Mouse (Mus musculus): Measurements from ENCODE around the gene Sfpq. TPM values are rescaled to one million over a fixed set of nuclear protein-coding genes. Genes with fewer than 3 reads are reported as not detected.

Gene Sfpq
- polyA plus RNA-seq, 1 experiment, result 22.2 TPM

DNA sequence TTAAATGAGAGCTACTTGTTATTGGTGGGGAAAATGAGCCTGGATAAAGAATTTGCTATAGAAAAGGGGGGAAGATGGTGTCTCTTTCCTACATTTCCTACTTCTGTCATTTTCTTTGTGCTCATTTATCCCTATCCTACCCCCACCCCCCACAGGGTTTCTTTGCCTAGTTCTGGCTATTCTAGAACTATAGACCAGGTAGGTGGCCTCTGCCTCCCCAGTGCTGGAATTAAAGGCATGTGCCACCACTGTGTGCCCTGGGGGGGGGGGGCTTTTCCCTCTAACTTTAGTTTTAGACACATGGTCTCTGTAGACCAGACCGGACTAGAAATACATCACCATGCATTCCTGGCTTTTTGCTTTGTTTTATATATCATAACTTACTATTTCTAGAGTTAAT is 3.1 kb downstream of the Sfpq start:
- TF ChIP-seq GATA1 (IDR thresholded peaks at IDR 0.05; ENCODE audit: low read length), result no peak
- no peak for TF ChIP-seq TAL1 (IDR thresholded peaks at IDR 0.05; ENCODE audit: low read length)
- Histone ChIP-seq H3K36me3 (ENCODE audit: control insufficient read depth) (peaks cover 71% of the 10 kb centered on the region), H3K27me3 (ENCODE audit: control insufficient read depth) (no peaks in the 10 kb centered on the region), H3K9me3 (ENCODE audit: control insufficient read depth, low read length) (no peaks in the 10 kb centered on the region), H3K4me1 (ENCODE audit: control insufficient read depth) (peaks cover 48% of the 10 kb centered on the region), H3K4me3 (replicated peaks) (peak overlapping the region; percentile 99)

GRCm38 (mm10) chr4:127026826-127027225 is 5.7 kb downstream of the Sfpq start:
- Histone ChIP-seq H3K9me3 (ENCODE audit: control insufficient read depth, low read length) (no peaks in the 10 kb centered on the region), H3K4me1 (ENCODE audit: control insufficient read depth) (peaks cover 34% of the 10 kb centered on the region), H3K4me3 (replicated peaks) (no peak overlapping the region), H3K36me3 (ENCODE audit: control insufficient read depth) (peaks cover 97% of the 10 kb centered on the region), H3K27me3 (ENCODE audit: control insufficient read depth) (no peaks in the 10 kb centered on the region)
- TF ChIP-seq GATA1 (IDR thresholded peaks at IDR 0.05; ENCODE audit: low read length), result no peak
- no peak for TF ChIP-seq TAL1 (IDR thresholded peaks at IDR 0.05; ENCODE audit: low read length)

DNA sequence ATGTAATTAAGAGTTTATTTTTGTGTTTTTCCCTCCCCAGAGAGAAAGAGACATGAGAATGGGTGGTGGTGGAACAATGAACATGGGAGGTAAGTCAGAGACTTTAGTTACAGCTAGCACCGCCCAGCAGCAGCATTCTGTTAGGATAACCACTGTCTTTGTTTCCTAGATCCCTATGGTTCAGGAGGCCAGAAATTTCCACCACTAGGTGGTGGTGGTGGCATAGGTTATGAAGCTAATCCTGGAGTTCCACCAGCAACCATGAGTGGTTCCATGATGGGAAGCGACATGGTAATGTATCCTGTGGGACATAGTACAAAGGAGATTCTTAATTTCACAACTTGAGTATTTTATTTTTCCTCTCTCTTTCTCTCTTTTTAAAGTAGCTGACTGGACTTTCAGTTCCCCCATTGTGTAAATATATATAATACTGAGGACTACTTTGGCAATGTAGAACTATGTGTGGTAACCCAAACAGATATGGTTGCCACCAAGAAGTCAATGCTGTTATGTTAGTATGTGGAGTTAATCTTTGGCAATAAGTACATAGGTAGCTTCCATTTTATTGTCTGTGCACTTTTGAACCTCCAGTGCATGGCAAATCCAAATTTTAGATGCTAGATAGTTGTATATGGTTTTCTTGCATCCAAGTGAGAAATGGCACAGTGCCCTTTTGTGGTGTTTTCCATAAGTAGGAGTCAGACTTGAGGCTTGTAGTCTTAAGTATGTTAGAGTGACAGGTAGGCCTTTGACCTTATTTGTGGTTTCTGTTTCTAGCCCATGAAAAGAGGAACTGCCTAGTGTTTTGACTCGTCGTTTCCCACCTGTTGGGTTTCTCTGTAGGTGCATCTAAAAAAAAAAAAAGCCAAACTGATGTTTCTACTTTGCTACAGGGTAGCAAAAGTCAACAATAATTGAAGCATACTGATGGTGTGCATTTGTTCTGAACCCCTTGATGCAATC is 6.4 kb downstream of the Sfpq start:
- Histone ChIP-seq H3K36me3 (ENCODE audit: control insufficient read depth) (peaks cover 100% of the 10 kb centered on the region), H3K27me3 (ENCODE audit: control insufficient read depth) (no peaks in the 10 kb centered on the region), H3K4me3 (replicated peaks) (no peak overlapping the region), H3K4me1 (ENCODE audit: control insufficient read depth) (peaks cover 35% of the 10 kb centered on the region), H3K9me3 (ENCODE audit: control insufficient read depth, low read length) (no peaks in the 10 kb centered on the region)
- TF ChIP-seq TAL1 (IDR thresholded peaks at IDR 0.05; ENCODE audit: low read length), result no peak
- TF ChIP-seq GATA1 (IDR thresholded peaks at IDR 0.05; ENCODE audit: low read length), result no peak

- Histone ChIP-seq H3K27me3 (ENCODE audit: control insufficient read depth) (no peaks in the 10 kb centered on the region), H3K9me3 (ENCODE audit: control insufficient read depth, low read length) (no peaks in the 10 kb centered on the region), H3K4me3 (replicated peaks) (no peak overlapping the region), H3K4me1 (ENCODE audit: control insufficient read depth) (peaks cover 2% of the 10 kb centered on the region), H3K36me3 (ENCODE audit: control insufficient read depth) (peaks cover 98% of the 10 kb centered on the region)
- no peak for TF ChIP-seq TAL1 (IDR thresholded peaks at IDR 0.05; ENCODE audit: low read length)
- no peak for TF ChIP-seq GATA1 (IDR thresholded peaks at IDR 0.05; ENCODE audit: low read length)
Observed at GRCm38 (mm10) chr4:127037158-127037557, 16.0 kb downstream of the Sfpq start.

DNA sequence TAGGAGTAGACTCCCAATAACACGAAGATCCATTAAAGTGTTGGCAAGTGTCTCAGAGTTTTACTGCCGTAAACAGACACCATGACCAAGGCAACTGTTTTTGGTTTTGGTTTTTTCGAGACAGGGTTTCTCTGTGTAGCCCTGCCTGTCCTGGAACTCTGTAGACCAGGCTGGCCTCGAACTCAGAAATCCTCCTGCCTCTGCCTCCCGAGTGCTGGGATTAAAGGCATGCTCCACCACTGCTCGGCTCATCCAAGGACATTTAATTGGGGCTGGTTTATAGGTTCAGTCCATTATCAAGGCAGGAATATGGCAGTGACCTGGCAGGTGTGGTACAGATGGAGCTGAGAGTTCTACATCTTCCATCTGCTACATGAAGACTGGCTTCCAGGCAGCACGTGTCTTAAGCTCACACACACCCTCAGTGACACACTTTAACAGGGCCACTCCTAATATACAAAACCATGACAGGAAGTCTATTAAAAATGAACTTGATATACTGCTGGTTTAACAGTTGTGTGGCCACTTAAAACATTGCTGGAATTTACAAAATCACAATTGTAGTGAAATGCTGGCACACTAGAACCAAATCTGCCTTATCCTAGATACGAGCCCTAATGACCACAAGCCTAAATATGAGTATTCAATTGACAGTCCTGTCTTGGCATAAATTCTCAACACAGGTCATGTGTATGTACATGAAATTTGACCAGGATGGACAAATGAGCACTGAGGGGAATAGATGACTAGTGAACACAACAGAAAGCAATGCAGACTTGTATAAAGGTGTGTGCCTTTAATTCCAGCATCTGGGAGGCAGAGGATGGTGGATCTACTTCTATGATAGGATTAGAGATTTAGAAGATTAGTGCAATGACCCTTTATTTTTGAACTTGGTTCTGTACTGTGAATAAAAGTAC is 17.0 kb downstream of the Sfpq start:
- Histone ChIP-seq H3K9me3 (ENCODE audit: control insufficient read depth, low read length) (no peaks in the 10 kb centered on the region), H3K4me3 (replicated peaks) (no peak overlapping the region), H3K27me3 (ENCODE audit: control insufficient read depth) (no peaks in the 10 kb centered on the region), H3K4me1 (ENCODE audit: control insufficient read depth) (no peaks in the 10 kb centered on the region), H3K36me3 (ENCODE audit: control insufficient read depth) (peaks cover 96% of the 10 kb centered on the region)
- TF ChIP-seq GATA1 (IDR thresholded peaks at IDR 0.05; ENCODE audit: low read length) (no peak), TAL1 (IDR thresholded peaks at IDR 0.05; ENCODE audit: low read length) (no peak)

DNA sequence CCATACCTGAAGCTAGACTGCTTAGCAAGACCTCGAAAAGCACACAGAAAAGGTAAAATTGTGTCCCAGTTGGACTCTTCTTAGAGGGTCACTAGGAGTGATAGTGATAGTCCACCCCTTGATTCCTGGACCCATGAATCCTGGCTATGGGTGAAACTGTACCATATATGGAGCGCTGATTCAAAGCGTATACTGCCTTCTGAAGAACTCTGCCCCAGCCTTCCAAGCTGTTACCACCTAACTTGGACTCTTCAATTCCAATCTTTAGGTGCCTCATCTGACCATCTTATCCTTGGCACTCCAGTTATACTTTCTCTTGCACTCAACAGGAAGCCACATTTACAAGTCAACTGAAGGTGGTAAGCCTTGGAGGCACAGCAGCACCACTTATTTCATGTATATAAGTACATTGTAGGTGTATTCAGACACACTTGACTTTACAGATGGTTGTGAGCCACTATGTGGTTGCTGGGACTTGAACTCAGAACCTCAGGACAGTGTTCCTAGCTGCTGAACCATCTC is 17.8 kb downstream of the Sfpq start:
- no peaks in the 10 kb centered on the region for H3K9me3 ChIP-seq (ENCODE audit: control insufficient read depth, low read length)
- peaks cover 92% of the 10 kb centered on the region for H3K36me3 ChIP-seq (ENCODE audit: control insufficient read depth)
- no peak overlapping the region for H3K4me3 ChIP-seq (replicated peaks)
- no peaks in the 10 kb centered on the region for H3K27me3 ChIP-seq (ENCODE audit: control insufficient read depth)
- H3K4me1 ChIP-seq (ENCODE audit: control insufficient read depth), result no peaks in the 10 kb centered on the region
- TF ChIP-seq GATA1 (IDR thresholded peaks at IDR 0.05; ENCODE audit: low read length), result no peak

DNA sequence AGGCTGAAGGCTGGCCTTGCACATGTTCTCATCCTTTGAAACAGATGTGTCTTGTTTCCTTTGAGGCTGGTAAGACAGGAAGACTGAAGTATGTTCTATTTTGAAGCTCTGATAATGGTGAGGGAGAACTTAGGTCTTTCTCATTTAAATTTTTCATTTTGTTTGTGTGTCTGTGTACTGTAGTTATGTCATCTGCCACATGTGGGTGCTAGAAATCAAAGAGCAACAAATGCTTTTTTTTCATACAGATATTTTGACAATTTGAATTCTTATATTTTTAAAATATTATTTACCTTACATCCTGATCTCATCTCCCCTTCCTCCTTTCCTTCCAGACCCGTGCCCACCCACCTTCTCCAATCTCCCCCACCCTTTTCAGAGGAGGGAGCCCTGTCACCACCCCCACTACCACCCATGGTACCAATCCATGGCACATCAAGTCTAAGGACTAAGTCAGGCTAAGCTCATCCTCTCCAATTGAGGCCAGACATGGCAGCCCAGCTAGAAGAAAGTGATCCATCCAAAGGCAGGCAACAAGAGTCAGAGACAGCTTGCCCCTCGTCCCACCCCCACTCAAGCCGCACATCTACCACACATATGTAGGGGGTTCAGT is 18.9 kb downstream of the Sfpq start:
- no peak overlapping the region for H3K4me3 ChIP-seq (replicated peaks)
- no peaks in the 10 kb centered on the region for H3K27me3 ChIP-seq (ENCODE audit: control insufficient read depth)
- no peaks in the 10 kb centered on the region for H3K9me3 ChIP-seq (ENCODE audit: control insufficient read depth, low read length)
- TF ChIP-seq GATA1 (IDR thresholded peaks at IDR 0.05; ENCODE audit: low read length) (no peak), TAL1 (IDR thresholded peaks at IDR 0.05; ENCODE audit: low read length) (no peak)
- H3K36me3 ChIP-seq (ENCODE audit: control insufficient read depth), result peaks cover 92% of the 10 kb centered on the region
- no peaks in the 10 kb centered on the region for H3K4me1 ChIP-seq (ENCODE audit: control insufficient read depth)

DNA sequence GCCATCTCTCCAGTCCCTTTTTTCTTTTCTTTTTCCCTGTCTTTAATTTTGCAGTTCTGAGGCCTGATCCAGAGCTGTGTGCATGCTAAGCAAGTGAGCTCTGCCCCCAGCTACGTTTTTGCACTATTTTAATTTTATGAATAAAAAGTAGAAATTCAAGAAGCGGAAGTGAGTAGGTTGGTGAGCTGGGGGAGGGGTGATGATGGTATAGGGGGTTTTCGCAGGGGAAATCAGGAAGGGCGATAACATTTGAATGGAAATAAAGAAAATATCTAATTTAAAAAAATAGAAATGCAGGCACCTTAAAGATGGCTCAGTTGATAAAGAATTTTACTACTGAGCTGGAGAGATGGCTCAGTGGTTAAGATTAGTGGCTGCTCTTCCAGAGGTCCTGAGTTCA is 22.4 kb downstream of the Sfpq start:
- Histone ChIP-seq H3K4me3 (replicated peaks) (no peak overlapping the region), H3K4me1 (ENCODE audit: control insufficient read depth) (no peaks in the 10 kb centered on the region), H3K9me3 (ENCODE audit: control insufficient read depth, low read length) (no peaks in the 10 kb centered on the region), H3K27me3 (ENCODE audit: control insufficient read depth) (no peaks in the 10 kb centered on the region), H3K36me3 (ENCODE audit: control insufficient read depth) (peaks cover 92% of the 10 kb centered on the region)
- no peak for TF ChIP-seq GATA1 (IDR thresholded peaks at IDR 0.05; ENCODE audit: low read length)
- TF ChIP-seq TAL1 (IDR thresholded peaks at IDR 0.05; ENCODE audit: low read length), result no peak
